Mouse (Mus musculus): ENCODE measurements around the gene Igll1. TPM values are rescaled to one million over a fixed set of nuclear protein-coding genes. Genes with fewer than 3 reads are reported as not detected.
"Not testable (repeated sequence)": the region's sequence is repeated elsewhere in the genome, so short reads cannot be mapped to it uniquely, and the experiment has no call there.

The Igll1 gene
- polyA plus RNA-seq, 1 experiment, result not detected

GRCm38 (mm10) chr16:16892366-16892765 is 28.6 kb upstream of the Igll1 start:
- H3K36me3 ChIP-seq (replicated peaks; ENCODE audit: low read length), result peaks cover 82% of the 10 kb centered on the region

GRCm38 (mm10) chr16:16888341-16888740 is 24.6 kb upstream of the Igll1 start:
- Histone ChIP-seq H3K36me3 (replicated peaks; ENCODE audit: low read length) (peaks cover 100% of the 10 kb centered on the region), H3K4me1 (peaks cover 5% of the 10 kb centered on the region; the same call in 1 of the 2 replicates), H3K4me3 (replicated peaks) (no peak overlapping the region), H3K9me3 (no peaks in the 10 kb centered on the region), H3K27me3 (replicated peaks) (no peaks in the 10 kb centered on the region)
- TF ChIP-seq GATA1 (IDR thresholded peaks at IDR 0.05; ENCODE audit: borderline replicate concordance, low read length), result no peak
- no peak for TF ChIP-seq FLI1 (IDR thresholded peaks at IDR 0.05; ENCODE audit: low read length)

More at GRCm38 (mm10) chr16:16892366-16892765, 28.6 kb upstream of the Igll1 start:
- no peaks in the 10 kb centered on the region for H3K27me3 ChIP-seq (replicated peaks)
- H3K4me3 ChIP-seq (replicated peaks), result no peak overlapping the region
- H3K9me3 ChIP-seq, result no peaks in the 10 kb centered on the region
- H3K4me1 ChIP-seq, result peaks cover 28% of the 10 kb centered on the region
- TF ChIP-seq FLI1 (IDR thresholded peaks at IDR 0.05; ENCODE audit: low read length), result no peak
- no peak for TF ChIP-seq GATA1 (IDR thresholded peaks at IDR 0.05; ENCODE audit: borderline replicate concordance, low read length)

- Histone ChIP-seq H3K9me3 (peaks cover 5% of the 10 kb centered on the region; the same call in 1 of the 2 replicates), H3K4me1 (peaks cover 22% of the 10 kb centered on the region), H3K36me3 (replicated peaks; ENCODE audit: low read length) (peaks cover 94% of the 10 kb centered on the region), H3K4me3 (replicated peaks) (no peak overlapping the region), H3K27me3 (replicated peaks) (no peaks in the 10 kb centered on the region)
- TF ChIP-seq FLI1 (IDR thresholded peaks at IDR 0.05; ENCODE audit: low read length), result no peak
- no peak for TF ChIP-seq GATA1 (IDR thresholded peaks at IDR 0.05; ENCODE audit: borderline replicate concordance, low read length)
These were observed 15.2 kb upstream of the Igll1 start for GRCm38 (mm10) chr16:16879025-16879424.

- H3K4me3 ChIP-seq (replicated peaks), result peak within 1 kb of the TSS; percentile 97
- no peaks in the 10 kb centered on the region for H3K27me3 ChIP-seq (replicated peaks)
- H3K9me3 ChIP-seq, result no peaks in the 10 kb centered on the region
- peaks cover 20% of the 10 kb centered on the region for H3K36me3 ChIP-seq (replicated peaks; ENCODE audit: low read length)
- peaks cover 43% of the 10 kb centered on the region for H3K4me1 ChIP-seq
- TF ChIP-seq GATA1 (IDR thresholded peaks at IDR 0.05; ENCODE audit: borderline replicate concordance, low read length), result no peak
- TF ChIP-seq FLI1 (IDR thresholded peaks at IDR 0.05; ENCODE audit: low read length), result peak; percentile 53; the same call in 1 of the 2 replicates
These were observed 7.0 kb upstream of the Igll1 start, which contains the start of the genes Top3b and Vpreb1 for GRCm38 (mm10) chr16:16870617-16871331. Top3b (plus strand) TSS chr16:16870736. Vpreb1 (minus strand) TSS chr16:16870843.

- H3K4me1 ChIP-seq, result peaks cover 48% of the 10 kb centered on the region
- no peaks in the 10 kb centered on the region for H3K27me3 ChIP-seq (replicated peaks)
- no peaks in the 10 kb centered on the region for H3K9me3 ChIP-seq
- H3K36me3 ChIP-seq (replicated peaks; ENCODE audit: low read length), result peaks cover 15% of the 10 kb centered on the region
- H3K4me3 ChIP-seq (replicated peaks), result peak overlapping the region; percentile 97
- TF ChIP-seq GATA1 (IDR thresholded peaks at IDR 0.05; ENCODE audit: borderline replicate concordance, low read length) (no peak), FLI1 (IDR thresholded peaks at IDR 0.05; ENCODE audit: low read length) (no peak)
These were observed 6.4 kb upstream of the Igll1 start for GRCm38 (mm10) chr16:16870241-16870616.

- no peaks in the 10 kb centered on the region for H3K9me3 ChIP-seq
- no peaks in the 10 kb centered on the region for H3K27me3 ChIP-seq (replicated peaks)
- H3K4me3 ChIP-seq (replicated peaks), result no peak overlapping the region
- H3K4me1 ChIP-seq, result peaks cover 28% of the 10 kb centered on the region
- TF ChIP-seq GATA1 (IDR thresholded peaks at IDR 0.05; ENCODE audit: borderline replicate concordance, low read length), result no peak
- no peak for TF ChIP-seq FLI1 (IDR thresholded peaks at IDR 0.05; ENCODE audit: low read length)
- no peaks in the 10 kb centered on the region for H3K36me3 ChIP-seq (replicated peaks; ENCODE audit: low read length)
These were observed 2.1 kb upstream of the Igll1 start for GRCm38 (mm10) chr16:16865696-16866561.

- H3K36me3 ChIP-seq (replicated peaks; ENCODE audit: low read length), result no peaks in the 10 kb centered on the region
- TF ChIP-seq GATA1 (IDR thresholded peaks at IDR 0.05; ENCODE audit: borderline replicate concordance, low read length) (no peak), FLI1 (IDR thresholded peaks at IDR 0.05; ENCODE audit: low read length) (no peak)
- H3K4me1 ChIP-seq, result peaks cover 28% of the 10 kb centered on the region
- no peaks in the 10 kb centered on the region for H3K9me3 ChIP-seq
- no peak overlapping the region for H3K4me3 ChIP-seq (replicated peaks)
- H3K27me3 ChIP-seq (replicated peaks), result peaks cover 3% of the 10 kb centered on the region
These were observed 1.4 kb upstream of the Igll1 start for GRCm38 (mm10) chr16:16865217-16865616.

- H3K9me3 ChIP-seq, result no peaks in the 10 kb centered on the region
- H3K36me3 ChIP-seq (replicated peaks; ENCODE audit: low read length), result no peaks in the 10 kb centered on the region
- H3K4me1 ChIP-seq, result peaks cover 37% of the 10 kb centered on the region
- H3K4me3 ChIP-seq (replicated peaks), result no peak overlapping the region
- TF ChIP-seq FLI1 (IDR thresholded peaks at IDR 0.05; ENCODE audit: low read length), result no peak
- TF ChIP-seq GATA1 (IDR thresholded peaks at IDR 0.05; ENCODE audit: borderline replicate concordance, low read length), result no peak
- peaks cover 3% of the 10 kb centered on the region for H3K27me3 ChIP-seq (replicated peaks)
These were observed 1.5 kb downstream of the Igll1 start for GRCm38 (mm10) chr16:16862288-16862687.

- H3K4me3 ChIP-seq (replicated peaks), result no peak overlapping the region
- H3K36me3 ChIP-seq (replicated peaks; ENCODE audit: low read length), result no peaks in the 10 kb centered on the region
- peaks cover 3% of the 10 kb centered on the region for H3K27me3 ChIP-seq (replicated peaks)
- peaks cover 30% of the 10 kb centered on the region for H3K4me1 ChIP-seq
- no peaks in the 10 kb centered on the region for H3K9me3 ChIP-seq
- TF ChIP-seq GATA1 (IDR thresholded peaks at IDR 0.05; ENCODE audit: borderline replicate concordance, low read length) (no peak), FLI1 (IDR thresholded peaks at IDR 0.05; ENCODE audit: low read length) (no peak)
These were observed 6.9 kb downstream of the Igll1 start for GRCm38 (mm10) chr16:16856731-16857476.

GRCm38 (mm10) chr16:16856054-16856453 is 7.7 kb downstream of the Igll1 start:
- not testable (repeated sequence) for H3K4me3 ChIP-seq (replicated peaks); H3K36me3 ChIP-seq (replicated peaks; ENCODE audit: low read length); H3K9me3 ChIP-seq

More at GRCm38 (mm10) chr16:16856054-16856453, 7.7 kb downstream of the Igll1 start:
- not testable (repeated sequence) for H3K27me3 ChIP-seq (replicated peaks)
- peaks cover 25% of the 10 kb centered on the region for H3K4me1 ChIP-seq
